Mouse (Mus musculus): Measurements from ENCODE around the gene Gsc.

Gsc gene

GRCm38 (mm10) chr12:104472601-104473424 lies at the start of gene Gsc:
Gene Gsc, minus strand, starts transcription at chr12:104473330.
- no peak for DNase-seq (ENCODE audit: low read depth, low spot score)

DNA sequence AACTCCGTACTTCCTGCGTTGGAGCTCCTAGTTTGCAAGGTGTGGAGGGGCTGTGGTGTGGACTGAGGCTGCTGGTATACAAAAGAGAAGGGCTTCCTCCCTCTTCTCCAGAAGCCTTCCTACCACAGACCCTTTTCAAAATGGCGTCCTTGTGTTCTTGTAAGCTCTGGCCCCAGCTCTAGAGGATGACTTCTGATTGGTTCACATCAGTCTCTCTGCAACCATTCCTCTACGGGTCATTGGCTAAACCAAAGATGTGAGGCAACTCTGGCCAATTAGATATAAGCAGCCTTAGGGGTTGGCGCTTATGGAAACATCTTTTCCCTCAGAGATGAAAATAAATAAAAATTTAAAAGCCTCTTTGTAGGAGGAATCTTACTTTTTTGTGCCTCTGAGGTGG lies 46.6 kb upstream of the Gsc start:
- DNase-seq (ENCODE audit: low read depth, low spot score) = no peak

- DNase-seq (ENCODE audit: low read depth, low spot score) = no peak
These were observed 34.8 kb upstream of the Gsc start for GRCm38 (mm10) chr12:104507911-104508310.

DNA sequence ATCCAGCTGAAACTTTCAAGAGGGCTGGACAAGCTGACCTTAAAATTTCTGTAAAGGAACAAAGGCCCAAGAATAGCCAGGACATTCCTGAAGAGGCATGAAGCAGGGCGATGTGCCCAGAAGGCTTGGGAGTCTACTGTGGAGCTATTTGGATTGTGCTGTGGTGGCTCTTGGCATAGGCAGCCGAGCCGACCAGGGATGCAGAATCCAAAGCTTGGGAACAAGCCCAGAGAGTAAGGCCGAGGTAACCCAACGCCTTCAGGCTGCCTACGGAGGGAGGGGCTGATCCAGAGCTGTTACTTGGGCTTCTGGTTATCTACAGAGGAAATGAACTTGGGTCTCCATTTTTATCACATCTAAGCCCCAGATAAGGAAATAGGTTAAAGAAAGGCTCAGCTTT lies 18.9 kb upstream of the Gsc start:
- DNase-seq (ENCODE audit: low read depth, low spot score) = no peak

GRCm38 (mm10) chr12:104486205-104486604 lies 13.1 kb upstream of the Gsc start:
- DNase-seq (ENCODE audit: low read depth, low spot score) = no peak

DNA sequence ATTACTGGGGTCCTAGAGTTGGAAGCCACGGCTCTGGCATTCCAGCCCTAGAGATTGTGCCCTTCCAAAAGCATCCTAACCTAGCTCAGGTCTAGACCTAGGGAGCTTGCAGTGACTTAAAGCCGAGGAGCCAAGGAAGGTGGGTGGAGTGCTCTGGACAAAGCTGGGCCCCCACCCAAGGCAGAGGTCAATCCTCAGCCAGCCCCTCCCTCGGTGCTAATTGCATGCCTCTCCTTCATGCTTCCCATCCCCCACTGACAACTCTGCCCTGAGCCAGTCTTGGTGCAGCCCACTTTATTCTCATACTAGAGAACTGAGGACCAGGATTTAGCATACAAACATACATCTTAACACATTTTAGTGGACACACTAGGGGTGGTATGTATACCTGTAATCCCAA lies 12.0 kb upstream of the Gsc start:
- no peak for DNase-seq (ENCODE audit: low read depth, low spot score)

DNA sequence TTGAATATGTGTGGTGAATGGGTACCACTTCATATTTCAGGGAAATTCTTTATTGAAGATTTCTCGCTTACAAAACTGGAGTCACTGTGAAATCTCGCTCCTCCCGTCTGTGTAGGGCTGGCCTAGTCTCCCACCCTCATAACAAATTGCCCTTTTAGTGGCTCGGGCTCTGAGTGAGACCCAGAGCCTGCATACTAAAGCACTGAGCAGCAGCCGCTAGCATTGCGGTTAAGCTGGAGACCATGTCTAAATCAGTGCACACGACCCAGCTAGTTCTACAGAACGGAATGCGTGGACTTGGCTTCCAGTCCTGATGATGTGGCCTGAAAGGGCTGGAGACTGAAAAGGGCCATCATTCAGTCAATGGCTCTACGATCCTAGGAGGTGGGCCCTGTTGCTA lies 7.9 kb upstream of the Gsc start:
- DNase-seq (ENCODE audit: low read depth, low spot score) = no peak

DNA sequence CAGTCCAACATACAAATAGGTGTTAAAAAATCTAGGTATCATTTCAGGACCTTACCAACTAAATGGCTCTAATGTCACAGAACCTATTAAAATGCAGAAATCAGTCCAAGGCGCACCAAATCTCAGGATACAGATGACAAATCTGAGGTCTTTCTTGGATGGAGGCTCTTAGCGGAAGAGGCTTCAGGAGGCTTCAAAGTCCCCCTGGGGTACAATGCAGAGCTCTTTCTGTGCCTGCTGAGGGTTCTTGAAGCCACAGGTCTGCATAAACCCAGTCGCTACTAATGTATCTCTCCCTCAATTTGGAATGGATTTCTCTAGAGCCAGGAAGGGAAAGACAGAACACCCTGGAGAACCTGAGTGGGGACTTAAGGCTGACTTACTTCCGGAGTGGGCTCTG lies 5.1 kb upstream of the Gsc start:
- no peak for DNase-seq (ENCODE audit: low read depth, low spot score)

DNA sequence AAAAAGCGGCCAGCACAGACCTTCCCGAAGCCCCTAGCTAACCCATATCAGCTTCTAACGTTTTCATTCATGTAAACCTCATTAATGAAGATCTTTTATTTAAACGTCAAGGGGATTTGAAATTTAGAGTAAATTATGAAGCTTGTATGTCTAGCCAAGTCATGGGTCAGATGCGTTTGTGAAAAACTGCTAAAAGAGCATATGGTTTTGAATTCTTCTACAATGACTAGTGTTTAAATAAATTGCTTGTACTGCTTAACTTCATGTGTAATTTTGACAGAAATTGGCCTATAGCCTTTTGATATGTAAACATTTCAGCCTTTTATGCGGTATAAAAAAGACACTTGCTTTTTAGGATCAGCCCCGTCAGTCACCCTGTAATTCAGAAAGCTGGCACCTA lies 4.4 kb upstream of the Gsc start:
- no peak for DNase-seq (ENCODE audit: low read depth, low spot score)

DNA sequence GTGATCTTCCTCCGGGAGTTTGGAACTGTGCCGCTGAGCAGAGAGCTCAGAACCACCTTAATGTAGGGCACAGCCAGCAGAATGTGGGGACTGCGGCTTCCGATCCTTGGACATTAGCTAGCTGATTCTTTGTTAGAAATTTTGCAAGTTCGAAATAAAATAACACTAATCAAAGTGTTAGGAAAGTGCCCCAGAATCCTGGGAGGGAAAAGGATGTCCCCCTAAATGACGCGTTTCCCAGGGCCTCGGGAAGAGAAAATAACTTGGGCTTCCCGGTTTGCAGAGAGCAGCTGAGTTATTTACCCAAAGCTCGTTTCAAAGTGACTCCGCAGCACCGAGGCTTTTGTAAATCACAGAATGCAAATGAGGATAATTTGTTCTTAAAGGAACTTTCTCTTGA lies 3.9 kb upstream of the Gsc start:
- DNase-seq (ENCODE audit: low read depth, low spot score) = no peak

GRCm38 (mm10) chr12:104475946-104476345 lies 2.8 kb upstream of the Gsc start:
- no peak for DNase-seq (ENCODE audit: low read depth, low spot score)

DNA sequence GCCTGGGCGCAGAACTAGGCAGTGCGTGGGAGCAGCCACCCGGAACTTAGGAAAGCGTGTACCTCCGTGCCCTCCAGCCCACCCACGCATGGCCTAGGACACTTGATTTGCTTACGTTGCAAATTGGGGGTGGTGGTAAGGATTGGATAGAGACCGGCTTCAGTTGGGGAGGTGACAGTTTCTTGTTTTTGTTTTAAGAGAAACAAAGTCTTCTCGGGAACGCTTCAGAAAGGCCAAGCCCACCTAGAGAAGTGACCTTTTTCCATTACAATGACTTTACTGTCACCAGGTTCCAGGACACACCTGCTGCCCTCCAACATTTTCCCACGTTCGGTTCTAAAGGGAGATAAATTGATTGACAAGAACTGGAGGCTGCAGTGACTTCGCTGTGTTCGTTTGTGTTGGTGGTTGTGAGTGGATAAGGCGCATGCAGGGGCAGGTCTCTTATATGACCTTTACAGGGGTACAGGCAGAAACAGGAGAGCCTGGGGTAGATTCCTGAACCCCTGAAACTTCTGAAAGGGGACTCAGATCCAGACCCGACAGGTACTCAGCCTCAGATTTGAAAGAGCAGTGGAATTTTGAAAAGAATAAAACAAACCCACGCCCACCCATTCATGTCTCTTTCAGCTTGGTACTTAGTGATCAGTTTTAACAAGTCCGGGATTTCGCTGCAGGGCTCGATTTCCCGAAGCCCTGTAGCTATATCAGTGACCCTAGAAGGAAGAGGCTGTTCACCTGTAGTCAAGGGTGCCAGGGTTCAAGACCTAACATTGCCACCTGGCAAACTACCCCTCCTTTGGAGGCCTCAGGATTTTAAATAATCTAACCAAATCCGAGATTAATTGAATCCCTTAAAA lies 2.0 kb upstream of the Gsc start:
- DNase-seq (ENCODE audit: low read depth, low spot score) = no peak

DNA sequence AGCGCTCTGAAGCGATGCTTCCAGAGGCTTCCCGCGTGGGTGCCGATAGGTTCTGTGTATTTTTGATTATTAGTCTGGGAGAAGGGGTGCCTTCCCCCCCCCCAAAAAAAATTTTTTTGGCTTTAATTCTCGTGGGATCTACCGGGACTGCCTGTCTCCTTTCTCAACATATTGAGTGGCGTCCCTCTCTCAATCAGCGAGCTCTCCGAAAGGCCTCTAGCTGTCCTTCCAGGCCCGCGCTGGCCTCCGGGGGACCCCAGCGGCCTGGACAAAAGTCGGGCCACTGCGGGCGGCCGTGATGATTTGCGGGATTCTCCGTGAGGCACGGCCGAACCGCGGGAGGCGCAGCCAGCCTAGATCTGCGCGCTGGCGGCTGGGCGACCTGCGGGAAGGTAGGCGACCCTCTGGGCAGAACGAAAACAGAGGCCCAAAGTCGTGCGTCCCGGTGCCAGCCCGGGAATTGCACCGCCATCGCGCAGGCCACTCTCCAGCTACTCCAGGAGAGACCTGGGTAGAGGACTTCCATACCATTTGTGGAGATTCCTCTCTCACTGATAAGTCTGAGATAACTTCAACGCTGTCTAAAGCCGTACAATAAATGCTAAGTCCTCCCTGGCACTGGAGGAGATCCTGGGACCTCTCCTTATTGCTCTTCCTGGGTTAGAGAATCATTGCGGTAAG lies 1.2 kb upstream of the Gsc start:
- no peak for DNase-seq (ENCODE audit: low read depth, low spot score)

DNA sequence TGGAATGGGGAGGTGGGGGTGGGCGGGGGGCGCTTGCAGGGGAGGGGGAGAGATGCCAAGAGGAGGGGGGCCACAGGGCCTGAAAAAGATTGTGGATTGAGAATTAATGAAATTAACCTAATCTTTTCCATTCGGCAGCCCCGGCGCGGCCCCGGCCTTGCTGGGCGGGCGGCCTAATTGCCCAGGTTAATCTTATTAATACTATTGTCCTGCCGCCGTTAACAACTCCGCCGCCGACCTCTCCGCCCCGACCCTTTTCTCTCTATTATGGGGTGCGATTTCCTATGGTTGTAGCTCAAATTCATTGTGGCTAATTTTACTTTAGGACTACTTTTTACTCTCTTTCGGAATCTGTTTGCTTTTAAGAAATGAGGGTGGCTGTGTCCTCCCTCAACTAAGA lies 362 bp upstream of the Gsc start:
- no peak for DNase-seq (ENCODE audit: low read depth, low spot score)

GRCm38 (mm10) chr12:104472218-104472525 lies 958 bp downstream of the Gsc start:
- DNase-seq (ENCODE audit: low read depth, low spot score) = no peak

- no peak for DNase-seq (ENCODE audit: low read depth, low spot score)
These were observed 1.5 kb downstream of the Gsc start for GRCm38 (mm10) chr12:104471351-104472217.

- DNase-seq (ENCODE audit: low read depth, low spot score) = no peak
These were observed 2.5 kb downstream of the Gsc start for GRCm38 (mm10) chr12:104470646-104471045.

- no peak for DNase-seq (ENCODE audit: low read depth, low spot score)
These were observed 4.3 kb downstream of the Gsc start for GRCm38 (mm10) chr12:104468783-104469182.

DNA sequence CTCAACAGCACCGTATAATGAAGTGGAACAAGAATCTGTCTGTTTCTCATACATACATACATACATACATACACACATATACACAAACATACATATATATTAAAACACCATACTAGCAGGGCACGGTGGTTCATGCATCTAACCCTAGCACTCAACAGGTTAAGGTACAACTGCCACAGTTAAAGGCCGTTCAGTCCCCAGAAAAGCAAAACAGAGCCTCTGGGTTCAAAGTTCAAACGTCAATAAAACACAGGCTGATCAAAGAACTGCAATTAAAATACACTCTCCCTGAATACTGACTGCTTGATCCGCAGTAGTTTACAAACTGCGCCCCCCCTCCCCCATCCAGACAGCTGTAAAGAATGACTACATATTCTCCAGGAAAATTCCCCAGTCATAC lies 5.8 kb downstream of the Gsc start:
- DNase-seq (ENCODE audit: low read depth, low spot score) = no peak

DNA sequence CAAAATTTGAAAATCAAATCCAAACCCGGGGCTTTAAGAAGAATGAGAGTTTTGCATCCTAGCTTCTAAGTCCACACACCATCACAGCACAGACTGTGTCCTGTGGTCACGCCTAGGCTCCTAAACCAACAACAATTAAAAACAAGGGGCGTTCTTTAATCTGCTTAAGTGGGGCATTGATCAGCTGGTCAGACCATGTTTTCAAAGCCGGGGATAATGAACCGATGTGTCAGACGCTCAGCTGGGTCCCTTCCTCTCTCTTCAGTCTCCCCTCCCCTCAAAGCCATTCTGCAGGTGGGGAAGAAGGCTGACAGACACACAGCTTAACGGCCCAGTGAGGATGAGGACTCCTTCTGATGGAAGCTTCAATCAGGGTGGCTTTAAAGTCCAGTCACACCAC lies 6.2 kb downstream of the Gsc start:
- DNase-seq (ENCODE audit: low read depth, low spot score) = no peak

DNA sequence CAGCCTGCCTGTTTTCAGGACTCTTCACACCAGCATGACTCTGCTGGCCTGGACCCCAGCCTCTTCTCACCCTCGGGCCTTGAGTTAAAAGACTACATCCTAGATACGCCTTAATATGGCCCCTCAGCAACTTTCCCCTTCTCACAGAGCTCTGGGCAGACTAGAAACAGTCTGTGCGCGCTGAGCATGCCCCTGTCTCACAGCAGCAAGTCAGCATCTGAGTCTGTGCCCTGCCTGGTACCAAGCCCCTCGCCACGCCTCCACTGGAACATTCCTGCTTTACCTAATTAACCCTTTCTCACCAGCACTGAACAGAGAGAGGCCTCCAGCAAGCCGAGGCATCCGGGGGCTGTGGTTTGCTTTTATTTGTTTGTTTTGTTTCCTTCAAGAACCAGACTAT lies 11.8 kb downstream of the Gsc start:
- DNase-seq (ENCODE audit: low read depth, low spot score) = no peak

GRCm38 (mm10) chr12:104459377-104459776 lies 13.8 kb downstream of the Gsc start:
- no peak for DNase-seq (ENCODE audit: low read depth, low spot score)

Data from brain, embryonic 18.5 days (tissue).